Mouse (Mus musculus) CH12.LX (cell line): ENCODE measurements around the gene Pde11a. TPM values are rescaled to one million over a fixed set of nuclear protein-coding genes. Genes with fewer than 3 reads are reported as not detected.

Source experiments
- DNase-seq: peaks from one replicate; pipeline ENCODE4 v3.0.0-alpha.2; 2013; ENCODE audit errors: extremely low read depth
- H3K27ac ChIP-seq: 2 replicates; pipeline ENCODE4 v1.5.1; 2012; ENCODE audit warnings: low read depth, mild to moderate bottlenecking, control low read depth, moderate library complexity; ENCODE audit not compliant: insufficient read depth
- H3K27me3 ChIP-seq: replicated peaks from 2 replicates; pipeline ENCODE3; 2012; ENCODE audit warnings: inconsistent platforms
- H3K36me3 ChIP-seq, 2 experiments: replicated peaks in 1 of 2; 2 replicates each; pipeline versions ENCODE3 to v1.6.1; 2012; ENCODE audit warnings: inconsistent platforms in 1 of 2, low read length in 1 of 2, mild to moderate bottlenecking in 1 of 2, mixed read lengths in 1 of 2, moderate library complexity in 1 of 2; ENCODE audit not compliant: control insufficient read depth in 1 of 2, insufficient read depth in 1 of 2
- H3K4me1 ChIP-seq, 2 experiments: 2 replicates each; pipeline ENCODE4 v1.6.1; 2012; ENCODE audit warnings: inconsistent platforms in 1 of 2, moderate library complexity in 1 of 2; ENCODE audit not compliant: insufficient read depth in 2 of 2, control insufficient read depth in 1 of 2
- H3K4me2 ChIP-seq: 2 replicates; pipeline ENCODE4 v1.6.1; 2012; ENCODE audit warnings: low read depth, mild to moderate bottlenecking, control low read depth; ENCODE audit not compliant: poor library complexity, insufficient read depth, severe bottlenecking
- H3K4me3 ChIP-seq, 3 experiments: fragments of 150-350 bp in 1 of 3; sonication (generic) in 1 of 3; replicated peaks in 1 of 3; 2 replicates each; pipeline versions ENCODE3 to v1.5.1; 2011 to 2012; ENCODE audit warnings: low read depth in 2 of 3, low read length in 2 of 3, mild to moderate bottlenecking in 2 of 3, moderate library complexity in 2 of 3, control low read depth in 1 of 3, improper control_type of control experiment in 1 of 3, inconsistent platforms in 1 of 3, mixed read lengths in 1 of 3; ENCODE audit not compliant: poor library complexity in 1 of 3
- H3K79me2 ChIP-seq: replicated peaks from 2 replicates; pipeline ENCODE4 v1.6.1; 2012; ENCODE audit warnings: mild to moderate bottlenecking, moderate library complexity; ENCODE audit not compliant: control insufficient read depth, poor library complexity, insufficient read depth, severe bottlenecking; ENCODE audit errors: extremely low read depth
- H3K9ac ChIP-seq: 2 replicates; pipeline ENCODE4 v1.6.1; 2012; ENCODE audit warnings: low read depth, mild to moderate bottlenecking, control low read depth, moderate library complexity; ENCODE audit not compliant: insufficient read depth
- H3K9me3 ChIP-seq: replicated peaks from 2 replicates; pipeline ENCODE3; 2012; ENCODE audit warnings: low read length, inconsistent platforms, mixed read lengths
- BHLHE40 ChIP-seq: IDR thresholded peaks from 2 replicates; pipeline ENCODE4 v1.6.1; 2011; ENCODE audit warnings: mild to moderate bottlenecking, low read depth, low read length, improper control_type of control experiment
- CTCF ChIP-seq, 2 experiments: IDR thresholded peaks in 1 of 2; conservative IDR thresholded peaks in 1 of 2; 2 replicates each; pipeline ENCODE4 v1.5.1; 2011 to 2012; ENCODE audit warnings: low read depth in 2 of 2, low read length in 2 of 2, improper control_type of control experiment in 1 of 2, inconsistent platforms in 1 of 2, mild to moderate bottlenecking in 1 of 2, moderate library complexity in 1 of 2
- ELF1 ChIP-seq: IDR thresholded peaks from 2 replicates; pipeline ENCODE4 v1.6.1; 2014; ENCODE audit warnings: low read depth, mild to moderate bottlenecking, inconsistent platforms, low read length, improper control_type of control experiment
- ETS1 ChIP-seq: conservative IDR thresholded peaks from 2 replicates; pipeline ENCODE4 v1.6.1; 2012; ENCODE audit warnings: low read depth, mild to moderate bottlenecking, inconsistent platforms, low read length, improper control_type of control experiment, moderate library complexity
- HCFC1 ChIP-seq: IDR thresholded peaks from 2 replicates; pipeline ENCODE4 v1.6.1; 2012; ENCODE audit warnings: low read depth, mild to moderate bottlenecking, inconsistent platforms, low read length, improper control_type of control experiment
- JUN ChIP-seq: IDR thresholded peaks from 2 replicates; pipeline ENCODE4 v1.6.1; 2011; ENCODE audit warnings: low read depth, mild to moderate bottlenecking, low read length, improper control_type of control experiment, moderate library complexity; ENCODE audit not compliant: insufficient read depth
- JUND ChIP-seq: conservative IDR thresholded peaks from 2 replicates; pipeline ENCODE4 v1.6.1; 2011; ENCODE audit warnings: low read depth, low read length, improper control_type of control experiment
- KAT2A ChIP-seq: IDR thresholded peaks from 2 replicates; pipeline ENCODE4 v1.6.1; 2012; ENCODE audit warnings: low read length, improper control_type of control experiment, inconsistent platforms; ENCODE audit not compliant: insufficient replicate concordance
- MAX ChIP-seq: IDR thresholded peaks from 2 replicates; pipeline ENCODE4 v1.6.1; 2011; ENCODE audit warnings: low read length, improper control_type of control experiment
- MXI1 ChIP-seq: IDR thresholded peaks from 2 replicates; pipeline ENCODE4 v1.6.1; 2011; ENCODE audit warnings: mild to moderate bottlenecking, low read depth, low read length, improper control_type of control experiment
- MYC ChIP-seq: IDR thresholded peaks from 2 replicates; pipeline ENCODE4 v1.6.1; 2011; ENCODE audit warnings: low read depth, mild to moderate bottlenecking, improper control_type of control experiment, low read length
- NELFE ChIP-seq: IDR thresholded peaks from 2 replicates; pipeline ENCODE4 v1.6.1; 2011; ENCODE audit warnings: low read depth, low read length, improper control_type of control experiment
- POLR2A ChIP-seq: IDR thresholded peaks from 2 replicates; pipeline ENCODE4 v1.6.1; 2011; ENCODE audit warnings: low read depth, mild to moderate bottlenecking, improper control_type of control experiment, low read length
- POLR2AphosphoS2 ChIP-seq: IDR thresholded peaks from 2 replicates; pipeline ENCODE4 v1.6.1; 2011; ENCODE audit warnings: low read depth, low read length, improper control_type of control experiment
- RAD21 ChIP-seq: IDR thresholded peaks from 2 replicates; pipeline ENCODE4 v1.6.1; 2011; ENCODE audit warnings: low read depth, mild to moderate bottlenecking, low read length, improper control_type of control experiment, moderate library complexity
- RCOR1 ChIP-seq: conservative IDR thresholded peaks from 2 replicates; pipeline ENCODE4 v1.6.1; 2012; ENCODE audit warnings: low read depth, mild to moderate bottlenecking, inconsistent platforms, low read length, improper control_type of control experiment
- SMC3 ChIP-seq: IDR thresholded peaks from 2 replicates; pipeline ENCODE4 v1.6.1; 2011; ENCODE audit warnings: low read depth, low read length, improper control_type of control experiment
- TCF12 ChIP-seq: IDR thresholded peaks from 2 replicates; pipeline ENCODE4 v1.6.1; 2014; ENCODE audit warnings: low read depth, mild to moderate bottlenecking, inconsistent platforms, low read length, improper control_type of control experiment
- USF1 ChIP-seq: IDR thresholded peaks from 2 replicates; pipeline ENCODE4 v1.6.1; 2014; ENCODE audit warnings: low read depth, mild to moderate bottlenecking, inconsistent platforms, low read length, improper control_type of control experiment
- ZC3H11A ChIP-seq: IDR thresholded peaks from 2 replicates; pipeline ENCODE4 v1.6.1; 2012; ENCODE audit warnings: low read depth, mild to moderate bottlenecking, inconsistent platforms, low read length, improper control_type of control experiment
- ZNF384 ChIP-seq: IDR thresholded peaks from 2 replicates; pipeline ENCODE4 v1.6.1; 2012; ENCODE audit warnings: low read depth, low read length, improper control_type of control experiment, inconsistent platforms
- dilution Hi-C: fragments of 300-500 bp; cut with MboI; formaldehyde crosslinking; loops from 2 replicates; pipeline ENCODE4 v1.14.3; 2020; ENCODE audit warnings: low sequenced_read_pairs; ENCODE audit not compliant: extremely low pct_unique_long_range_greater_than_20kb, extremely low pct_ligation_motif_present
- in situ Hi-C: fragments of 300-500 bp; cut with MboI; formaldehyde crosslinking; loops from 3 replicates; pipeline ENCODE4 v1.14.3; 2019; ENCODE audit warnings: low sequenced_read_pairs, low pct_ligation_motif_present, low pct_unique_long_range_greater_than_20kb, mixed read lengths
- polyA plus RNA-seq: library from polyadenylated mRNA; unstranded; fragments of >175 nt; gene quantifications from 2 replicates; pipeline ENCODE4 v1.2.1, GENCODE M21; 2012; ENCODE audit warnings: low read depth; ENCODE audit not compliant: insufficient read length
- total RNA-seq, 2 experiments: library from RNA; depleted of rRNA; stranded (reverse); fragments of 300-350 nt in 1 of 2; fragments of >200 nt in 1 of 2; gene quantifications; 2 replicates each; pipeline ENCODE4 v1.2.3; 2012 to 2014

Gene Pde11a
- total and polyA plus RNA-seq, 3 experiments, result 0.14 to 0.38 (median 0.21) TPM

GRCm38 (mm10) chr2:76067144-76067543 is 271.4 kb downstream of the Pde11a start:
- Histone ChIP-seq H3K27me3 (no peaks in the 10 kb centered on the region), H3K36me3 (no peaks in the 10 kb centered on the region), H3K27ac (no peak overlapping the region), H3K4me1 (peaks cover 0 to 39% of the 10 kb centered on the region in 2 experiments; a peak in 3 of 4 replicates), H3K9me3 (no peaks in the 10 kb centered on the region), H3K4me3 (no peak overlapping the region), H3K79me2 (no peaks in the 10 kb centered on the region), H3K9ac (no peak overlapping the region), H3K4me2 (no peak overlapping the region)
- DNase-seq, result peak; percentile 23
- in situ Hi-C loops, result no loop called here
- dilution Hi-C loops, result no loop called here
- TF ChIP-seq SMC3 (peak; percentile 35), MAX (peak; percentile 34; the same call in 1 of the 2 replicates), CTCF (conservative IDR thresholded peaks at IDR 0.05 in 1 of 2, IDR thresholded peaks at IDR 0.05 in 1 of 2; ENCODE audit: low read depth in 2 of 2, low read length in 2 of 2) (peak in 1 of 2 experiments; percentile 66; a peak in 2 of 4 replicates), MYC (peak; percentile 78), KAT2A (no peak), RAD21 (peak; percentile 27), NELFE (no peak)

GRCm38 (mm10) chr2:76065292-76065691 is 273.3 kb downstream of the Pde11a start:
- Histone ChIP-seq H3K4me1 (peaks cover 0 to 24% of the 10 kb centered on the region in 2 experiments; a peak in 3 of 4 replicates), H3K27me3 (no peaks in the 10 kb centered on the region), H3K9me3 (no peaks in the 10 kb centered on the region), H3K4me2 (peak overlapping the region; percentile 26; the same call in 1 of the 2 replicates), H3K27ac (no peak overlapping the region), H3K79me2 (no peaks in the 10 kb centered on the region), H3K36me3 (no peaks in the 10 kb centered on the region), H3K9ac (no peak overlapping the region), H3K4me3 (peak overlapping the region in 1 of 3 experiments; percentile 4)
- no peak for DNase-seq
- TF ChIP-seq JUND, result no peak
- TF ChIP-seq ELF1, result no peak
- no peak for TF ChIP-seq MXI1
- no peak for TF ChIP-seq POLR2A
- TF ChIP-seq RCOR1, result no peak
- in situ Hi-C loops (no loop called here), dilution Hi-C loops (no loop called here)

- dilution Hi-C loops, result no loop called here
These were observed 274.5 kb downstream of the Pde11a start for GRCm38 (mm10) chr2:76064078-76064477.

More at GRCm38 (mm10) chr2:76064078-76064477, 274.5 kb downstream of the Pde11a start:
- DNase-seq, result peak; percentile 46
- Histone ChIP-seq H3K36me3 (no peaks in the 10 kb centered on the region), H3K27me3 (no peaks in the 10 kb centered on the region), H3K79me2 (no peaks in the 10 kb centered on the region), H3K4me1 (peaks cover 0 to 13% of the 10 kb centered on the region in 2 experiments; a peak in 3 of 4 replicates), H3K4me3 (no peak overlapping the region), H3K27ac (no peak overlapping the region), H3K9me3 (no peaks in the 10 kb centered on the region), H3K9ac (no peak overlapping the region), H3K4me2 (no peak overlapping the region)
- in situ Hi-C loops, result no loop called here
- TF ChIP-seq SMC3 (peak; percentile 53), HCFC1 (0 out of 2 replicates have a peak, but pooled peaks have one; percentile 12), ETS1 (no peak), ZNF384 (no peak), USF1 (no peak), JUN (no peak), ZC3H11A (no peak), BHLHE40 (no peak), POLR2AphosphoS2 (no peak), MYC (no peak), RAD21 (peak; percentile 35), POLR2A (no peak), CTCF (conservative IDR thresholded peaks at IDR 0.05 in 1 of 2, IDR thresholded peaks at IDR 0.05 in 1 of 2; ENCODE audit: low read depth in 2 of 2, low read length in 2 of 2) (peak; percentile 50 to 74; a peak in 3 of 4 replicates), TCF12 (no peak)
